Mouse (Mus musculus) cerebellum, adult 2 months (tissue): ENCODE measurements at regions not wholly inside any gene's neighbourhood (a gene's known extent, or its start where the extent isn't known, plus 50 kb on each side); places are given as distances from the start of the nearest gene placed in this dataset.

Experiments used
- CTCF ChIP-seq: fragments of 200-500 bp; IDR thresholded peaks from 2 replicates; pipeline ENCODE4 v1.5.1; 2011; ENCODE audit warnings: low read depth, mild to moderate bottlenecking, control low read depth, low read length, moderate library complexity, borderline replicate concordance; ENCODE audit not compliant: insufficient read depth
- POLR2A ChIP-seq: fragments of 200-500 bp; IDR thresholded peaks from 2 replicates; pipeline ENCODE4 v1.6.1; 2011; ENCODE audit warnings: low read length, control low read depth, borderline replicate concordance; ENCODE audit not compliant: insufficient read depth

- TF ChIP-seq CTCF (no peak), POLR2A (no peak)
Observed at GRCm38 (mm10) chr19:54730801-54731200, 396.2 kb downstream of the Gpam start.
